Mouse (Mus musculus): ENCODE data around the gene Olfr1123. TPM values are rescaled to one million over a fixed set of nuclear protein-coding genes. Genes with fewer than 3 reads are reported as not detected.
"Not testable (repeated sequence)": the region's sequence is repeated elsewhere in the genome, so short reads cannot be mapped to it uniquely, and the experiment has no call there.

Olfr1123 gene
- polyA plus RNA-seq (2014; fragmentation: Nextera tagmentation; extraction: Ambion mirVana): not detected in 2 replicates

GRCm38 (mm10) chr2:87416335-87416734, at the start of gene Olfr1123:
Gene Olfr1123, plus strand, starts transcription at chr2:87416635.
- no peaks in the 10 kb centered on the region for H3K27me3 ChIP-seq (ENCODE audit: control insufficient read depth, insufficient read depth, low read length)
- no peak within 1 kb of the TSS for H3K27ac ChIP-seq
- no peaks in the 10 kb centered on the region for H3K4me1 ChIP-seq (replicated peaks; ENCODE audit: control insufficient read depth, insufficient read depth, low read length)
- H3K9me3 ChIP-seq (ENCODE audit: control insufficient read depth, low read length): no peaks in the 10 kb centered on the region
- ATAC-seq (ENCODE audit: low FRiP score) (no peak), DNase-seq (ENCODE audit: low spot score) (no peak)
- no peak within 1 kb of the TSS for H3K9ac ChIP-seq
- H3K4me2 ChIP-seq (replicated peaks): no peak within 1 kb of the TSS
- no peaks in the 10 kb centered on the region for H3K36me3 ChIP-seq (replicated peaks; ENCODE audit: control insufficient read depth, insufficient read depth)
- 91% methylated on average over 1 of the region's 1 CpGs for WGBS
- no peak within 1 kb of the TSS for H3K4me3 ChIP-seq (replicated peaks; ENCODE audit: low read length)

- H3K4me2 ChIP-seq (replicated peaks): no peak within 1 kb of the TSS
- no peaks in the 10 kb centered on the region for H3K36me3 ChIP-seq (replicated peaks; ENCODE audit: control insufficient read depth, insufficient read depth)
- no peak within 1 kb of the TSS for H3K4me3 ChIP-seq (replicated peaks; ENCODE audit: low read length)
- no peak within 1 kb of the TSS for H3K9ac ChIP-seq
- no peaks in the 10 kb centered on the region for H3K4me1 ChIP-seq (replicated peaks; ENCODE audit: control insufficient read depth, insufficient read depth, low read length)
- H3K27ac ChIP-seq: no peak within 1 kb of the TSS
- H3K27me3 ChIP-seq (ENCODE audit: control insufficient read depth, insufficient read depth, low read length): no peaks in the 10 kb centered on the region
- DNase-seq (ENCODE audit: low spot score) (no peak), ATAC-seq (ENCODE audit: low FRiP score) (no peak)
- 46% methylated on average over 1 of the region's 1 CpGs for WGBS
- no peaks in the 10 kb centered on the region for H3K9me3 ChIP-seq (ENCODE audit: control insufficient read depth, low read length)
Measured at GRCm38 (mm10) chr2:87369595-87369994, 46.8 kb upstream of the Olfr1123 start, which contains the start of gene Olfr1121. Gene Olfr1121, plus strand, starts transcription at chr2:87369895.

GRCm38 (mm10) chr2:87371726-87372125, 44.7 kb upstream of the Olfr1123 start:
- Histone ChIP-seq H3K27me3 (ENCODE audit: control insufficient read depth, insufficient read depth, low read length) (no peaks in the 10 kb centered on the region), H3K9ac (no peak overlapping the region), H3K4me1 (replicated peaks; ENCODE audit: control insufficient read depth, insufficient read depth, low read length) (no peaks in the 10 kb centered on the region), H3K9me3 (ENCODE audit: control insufficient read depth, low read length) (no peaks in the 10 kb centered on the region), H3K4me3 (replicated peaks; ENCODE audit: low read length) (no peak overlapping the region), H3K36me3 (replicated peaks; ENCODE audit: control insufficient read depth, insufficient read depth) (no peaks in the 10 kb centered on the region), H3K4me2 (replicated peaks) (no peak overlapping the region), H3K27ac (no peak overlapping the region)
- ATAC-seq (ENCODE audit: low FRiP score) (no peak), DNase-seq (ENCODE audit: low spot score) (no peak)
- 91% methylated on average over 4 of the region's 4 CpGs for WGBS

- Histone ChIP-seq H3K4me1 (replicated peaks; ENCODE audit: control insufficient read depth, insufficient read depth, low read length) (no peaks in the 10 kb centered on the region), H3K9ac (no peak overlapping the region), H3K9me3 (ENCODE audit: control insufficient read depth, low read length) (no peaks in the 10 kb centered on the region), H3K36me3 (replicated peaks; ENCODE audit: control insufficient read depth, insufficient read depth) (no peaks in the 10 kb centered on the region), H3K4me3 (replicated peaks; ENCODE audit: low read length) (no peak overlapping the region), H3K4me2 (replicated peaks) (no peak overlapping the region), H3K27me3 (ENCODE audit: control insufficient read depth, insufficient read depth, low read length) (no peaks in the 10 kb centered on the region), H3K27ac (no peak overlapping the region)
- DNase-seq (ENCODE audit: low spot score) (no peak), ATAC-seq (ENCODE audit: low FRiP score) (no peak)
- WGBS: 85% methylated on average over 2 of the region's 2 CpGs
Measured at GRCm38 (mm10) chr2:87383935-87384334, 32.5 kb upstream of the Olfr1123 start.

GRCm38 (mm10) chr2:87385549-87385948, 30.9 kb upstream of the Olfr1123 start, which contains the start of gene Olfr1122:
Gene Olfr1122, plus strand, starts transcription at chr2:87385849.
- ATAC-seq (ENCODE audit: low FRiP score) (no peak), DNase-seq (ENCODE audit: low spot score) (no peak)
- no peak within 1 kb of the TSS for H3K4me3 ChIP-seq (replicated peaks; ENCODE audit: low read length)
- H3K36me3 ChIP-seq (replicated peaks; ENCODE audit: control insufficient read depth, insufficient read depth): no peaks in the 10 kb centered on the region
- H3K9me3 ChIP-seq (ENCODE audit: control insufficient read depth, low read length): no peaks in the 10 kb centered on the region
- H3K4me1 ChIP-seq (replicated peaks; ENCODE audit: control insufficient read depth, insufficient read depth, low read length): no peaks in the 10 kb centered on the region
- 92% methylated on average over 2 of the region's 2 CpGs for WGBS
- H3K27me3 ChIP-seq (ENCODE audit: control insufficient read depth, insufficient read depth, low read length): no peaks in the 10 kb centered on the region
- no peak within 1 kb of the TSS for H3K9ac ChIP-seq
- H3K4me2 ChIP-seq (replicated peaks): no peak within 1 kb of the TSS
- H3K27ac ChIP-seq: no peak within 1 kb of the TSS

GRCm38 (mm10) chr2:87393605-87394004, 22.8 kb upstream of the Olfr1123 start:
- H3K4me1 ChIP-seq (replicated peaks; ENCODE audit: control insufficient read depth, insufficient read depth, low read length); H3K4me2 ChIP-seq (replicated peaks); DNase-seq (ENCODE audit: low spot score); H3K36me3 ChIP-seq (replicated peaks; ENCODE audit: control insufficient read depth, insufficient read depth); H3K27ac ChIP-seq; H3K9me3 ChIP-seq (ENCODE audit: control insufficient read depth, low read length); H3K4me3 ChIP-seq (replicated peaks; ENCODE audit: low read length); H3K9ac ChIP-seq; H3K27me3 ChIP-seq (ENCODE audit: control insufficient read depth, insufficient read depth, low read length): not testable (repeated sequence)
- 91% methylated on average over 5 of the region's 5 CpGs for WGBS
- ATAC-seq (ENCODE audit: low FRiP score): peak; percentile 37; the same call in 1 of the 2 replicates

- H3K27ac ChIP-seq; H3K36me3 ChIP-seq (replicated peaks; ENCODE audit: control insufficient read depth, insufficient read depth); H3K9ac ChIP-seq; ATAC-seq (ENCODE audit: low FRiP score); H3K4me3 ChIP-seq (replicated peaks; ENCODE audit: low read length); H3K9me3 ChIP-seq (ENCODE audit: control insufficient read depth, low read length); H3K4me1 ChIP-seq (replicated peaks; ENCODE audit: control insufficient read depth, insufficient read depth, low read length); H3K4me2 ChIP-seq (replicated peaks); H3K27me3 ChIP-seq (ENCODE audit: control insufficient read depth, insufficient read depth, low read length): not testable (repeated sequence)
- 79% methylated on average over 7 of the region's 7 CpGs for WGBS
- peak; percentile 30 for DNase-seq (ENCODE audit: low spot score)
Measured at GRCm38 (mm10) chr2:87394686-87395085, 21.7 kb upstream of the Olfr1123 start.

- Histone ChIP-seq H3K4me2 (replicated peaks) (no peak within 1 kb of the TSS), H3K27ac (no peak within 1 kb of the TSS), H3K9me3 (ENCODE audit: control insufficient read depth, low read length) (no peaks in the 10 kb centered on the region), H3K4me1 (replicated peaks; ENCODE audit: control insufficient read depth, insufficient read depth, low read length) (no peaks in the 10 kb centered on the region), H3K27me3 (ENCODE audit: control insufficient read depth, insufficient read depth, low read length) (no peaks in the 10 kb centered on the region), H3K36me3 (replicated peaks; ENCODE audit: control insufficient read depth, insufficient read depth) (no peaks in the 10 kb centered on the region), H3K9ac (no peak within 1 kb of the TSS), H3K4me3 (replicated peaks; ENCODE audit: low read length) (no peak within 1 kb of the TSS)
- DNase-seq (ENCODE audit: low spot score) (no peak), ATAC-seq (ENCODE audit: low FRiP score) (no peak)
- 91% methylated on average over 1 of the region's 1 CpGs for WGBS
Measured at GRCm38 (mm10) chr2:87429975-87430374, 13.5 kb downstream of the Olfr1123 start, which contains the start of gene Olfr1124. Gene Olfr1124, plus strand, starts transcription at chr2:87430275.

- ATAC-seq (ENCODE audit: low FRiP score) (no peak), DNase-seq (ENCODE audit: low spot score) (no peak)
- Histone ChIP-seq H3K27ac (no peak overlapping the region), H3K4me3 (replicated peaks; ENCODE audit: low read length) (no peak overlapping the region), H3K9me3 (ENCODE audit: control insufficient read depth, low read length) (no peaks in the 10 kb centered on the region), H3K27me3 (ENCODE audit: control insufficient read depth, insufficient read depth, low read length) (no peaks in the 10 kb centered on the region), H3K4me1 (replicated peaks; ENCODE audit: control insufficient read depth, insufficient read depth, low read length) (no peaks in the 10 kb centered on the region), H3K9ac (no peak overlapping the region), H3K4me2 (replicated peaks) (no peak overlapping the region), H3K36me3 (replicated peaks; ENCODE audit: control insufficient read depth, insufficient read depth) (no peaks in the 10 kb centered on the region)
- WGBS: 92% methylated on average over 16 of the region's 16 CpGs
Measured at GRCm38 (mm10) chr2:87437731-87438130, 21.3 kb downstream of the Olfr1123 start.

GRCm38 (mm10) chr2:87453662-87454061, 37.2 kb downstream of the Olfr1123 start, which contains the start of gene Olfr1126:
Gene Olfr1126, plus strand, starts transcription at chr2:87453962.
- no peak within 1 kb of the TSS for H3K4me2 ChIP-seq (replicated peaks)
- H3K36me3 ChIP-seq (replicated peaks; ENCODE audit: control insufficient read depth, insufficient read depth): no peaks in the 10 kb centered on the region
- H3K4me1 ChIP-seq (replicated peaks; ENCODE audit: control insufficient read depth, insufficient read depth, low read length): no peaks in the 10 kb centered on the region
- no peaks in the 10 kb centered on the region for H3K27me3 ChIP-seq (ENCODE audit: control insufficient read depth, insufficient read depth, low read length)
- no peak within 1 kb of the TSS for H3K27ac ChIP-seq
- H3K4me3 ChIP-seq (replicated peaks; ENCODE audit: low read length): no peak within 1 kb of the TSS
- no peak within 1 kb of the TSS for H3K9ac ChIP-seq
- no peak for DNase-seq (ENCODE audit: low spot score)
- no peaks in the 10 kb centered on the region for H3K9me3 ChIP-seq (ENCODE audit: control insufficient read depth, low read length)
- no peak for ATAC-seq (ENCODE audit: low FRiP score)

All from hindbrain, embryonic 14.5 days (tissue).